Mouse (Mus musculus): Measurements from ENCODE around the gene Prkd2.

The Prkd2 gene

GRCm38 (mm10) chr7:16900526-16900925 is 57.8 kb downstream of the Prkd2 start:
- DNase-seq, result no peak

GRCm38 (mm10) chr7:16903439-16903955 is 60.8 kb downstream of the Prkd2 start:
- peak in 1 of 2 experiments; percentile 17 for DNase-seq

- peak in 1 of 2 experiments; percentile 27 for DNase-seq
Observed at GRCm38 (mm10) chr7:16904120-16904675, 61.5 kb downstream of the Prkd2 start.

GRCm38 (mm10) chr7:16905491-16906021 is 62.9 kb downstream of the Prkd2 start:
- peak; percentile 54 to 55 for DNase-seq

- peak in 1 of 2 experiments; percentile 65 for DNase-seq
Observed at GRCm38 (mm10) chr7:16906281-16906680, 63.6 kb downstream of the Prkd2 start, which contains the start of gene Ptgir. Gene Ptgir, plus strand, starts transcription at chr7:16906490.

DNA sequence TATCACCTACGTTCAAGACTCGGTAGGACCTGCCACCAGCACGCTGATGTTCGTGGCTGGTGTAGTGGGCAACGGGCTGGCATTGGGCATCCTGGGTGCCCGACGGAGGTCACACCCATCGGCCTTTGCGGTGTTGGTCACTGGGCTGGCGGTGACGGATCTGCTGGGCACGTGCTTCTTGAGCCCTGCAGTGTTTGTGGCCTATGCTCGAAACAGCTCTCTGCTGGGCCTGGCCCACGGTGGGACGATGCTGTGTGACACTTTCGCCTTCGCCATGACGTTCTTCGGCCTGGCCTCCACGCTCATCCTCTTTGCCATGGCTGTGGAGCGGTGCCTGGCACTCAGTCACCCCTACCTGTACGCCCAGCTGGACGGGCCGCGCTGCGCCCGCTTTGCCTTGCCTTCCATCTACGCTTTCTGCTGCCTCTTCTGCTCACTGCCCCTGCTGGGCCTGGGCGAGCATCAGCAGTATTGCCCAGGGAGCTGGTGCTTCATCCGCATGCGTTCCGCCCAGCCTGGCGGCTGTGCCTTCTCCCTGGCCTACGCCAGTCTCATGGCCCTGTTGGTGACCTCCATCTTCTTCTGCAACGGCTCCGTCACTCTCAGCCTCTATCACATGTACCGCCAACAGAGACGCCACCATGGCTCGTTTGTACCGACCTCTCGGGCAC is 64.3 kb downstream of the Prkd2 start:
- peak in 1 of 2 experiments; percentile 22 for DNase-seq

GRCm38 (mm10) chr7:16907842-16908241 is 65.1 kb downstream of the Prkd2 start:
- peak in 1 of 2 experiments; percentile 19 for DNase-seq

GRCm38 (mm10) chr7:16908367-16908766 is 65.7 kb downstream of the Prkd2 start:
- peak in 1 of 2 experiments; percentile 19 for DNase-seq

DNA sequence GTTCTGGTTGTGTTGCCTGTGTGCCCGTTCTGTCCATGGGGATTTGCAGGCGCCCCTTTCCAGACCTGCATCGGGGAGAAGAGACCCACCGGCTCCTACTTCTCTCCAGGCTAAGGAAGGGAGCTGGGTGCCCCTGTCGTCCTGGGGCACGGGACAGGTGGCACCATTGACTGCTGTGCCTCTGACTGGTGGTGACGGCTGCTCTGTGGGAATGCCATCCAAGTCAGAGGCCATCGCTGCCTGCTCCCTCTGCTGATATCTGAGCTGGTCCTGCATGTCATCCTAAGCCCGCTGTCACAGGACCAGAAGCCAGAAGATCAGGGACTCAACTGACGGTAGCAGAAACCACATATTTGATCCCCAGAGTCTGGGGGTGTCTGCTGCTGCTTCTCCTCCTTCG is 66.2 kb downstream of the Prkd2 start:
- no peak for DNase-seq

GRCm38 (mm10) chr7:16909909-16910308 is 67.2 kb downstream of the Prkd2 start:
- DNase-seq, result peak; percentile 54 to 58

DNA sequence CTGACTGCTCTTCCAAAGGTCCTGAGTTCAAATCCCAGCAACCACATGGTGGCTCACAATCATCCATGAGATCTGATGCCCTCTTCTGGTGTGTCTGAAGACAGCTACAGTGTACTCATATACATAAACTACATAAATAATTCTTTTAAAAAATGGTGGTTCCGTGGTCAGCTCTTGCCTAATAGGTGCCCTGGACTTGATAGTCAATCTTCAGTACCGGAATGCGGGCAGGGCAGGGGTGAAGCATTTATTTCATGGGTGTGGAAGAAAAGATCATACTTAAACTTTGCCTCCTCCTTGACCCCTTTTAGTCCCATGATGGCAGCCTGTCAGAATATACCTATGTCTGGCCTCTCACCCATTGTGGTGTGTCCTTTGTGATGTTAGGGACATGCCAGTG is 69.2 kb downstream of the Prkd2 start:
- DNase-seq, result no peak

GRCm38 (mm10) chr7:16912360-16912759 is 69.7 kb downstream of the Prkd2 start:
- peak in 1 of 2 experiments; percentile 47 for DNase-seq

DNA sequence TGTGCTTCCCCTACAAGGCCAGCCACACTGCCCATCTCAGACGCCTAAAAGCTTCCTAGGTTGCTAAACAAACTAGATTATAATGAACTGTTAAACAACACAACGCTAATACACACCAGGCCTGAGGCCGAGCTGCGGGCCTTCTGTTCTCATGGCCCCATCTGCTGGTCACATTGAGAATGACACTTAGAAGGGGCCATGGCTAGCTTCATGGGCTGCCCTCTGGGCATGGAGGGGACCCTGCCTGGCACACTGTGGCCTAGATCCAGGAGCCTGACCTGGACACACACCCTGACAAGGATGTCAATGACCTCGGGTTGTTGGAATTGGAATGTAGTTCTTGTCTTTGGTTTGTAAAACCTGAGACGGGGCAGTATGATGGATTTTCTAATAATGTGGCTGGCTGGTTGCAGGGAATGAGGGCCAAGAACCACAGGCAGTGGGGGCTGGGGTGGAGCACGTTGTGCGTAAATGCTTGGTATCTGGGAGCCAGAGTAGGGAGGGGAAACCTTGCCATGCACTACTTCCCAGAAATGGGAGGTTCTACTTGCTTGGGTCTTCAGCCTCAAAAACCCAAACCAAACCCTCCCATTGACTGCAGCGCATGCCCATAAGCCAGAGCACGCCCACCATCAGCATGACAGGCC is 71.2 kb downstream of the Prkd2 start:
- DNase-seq, result peak; percentile 69 to 83

DNA sequence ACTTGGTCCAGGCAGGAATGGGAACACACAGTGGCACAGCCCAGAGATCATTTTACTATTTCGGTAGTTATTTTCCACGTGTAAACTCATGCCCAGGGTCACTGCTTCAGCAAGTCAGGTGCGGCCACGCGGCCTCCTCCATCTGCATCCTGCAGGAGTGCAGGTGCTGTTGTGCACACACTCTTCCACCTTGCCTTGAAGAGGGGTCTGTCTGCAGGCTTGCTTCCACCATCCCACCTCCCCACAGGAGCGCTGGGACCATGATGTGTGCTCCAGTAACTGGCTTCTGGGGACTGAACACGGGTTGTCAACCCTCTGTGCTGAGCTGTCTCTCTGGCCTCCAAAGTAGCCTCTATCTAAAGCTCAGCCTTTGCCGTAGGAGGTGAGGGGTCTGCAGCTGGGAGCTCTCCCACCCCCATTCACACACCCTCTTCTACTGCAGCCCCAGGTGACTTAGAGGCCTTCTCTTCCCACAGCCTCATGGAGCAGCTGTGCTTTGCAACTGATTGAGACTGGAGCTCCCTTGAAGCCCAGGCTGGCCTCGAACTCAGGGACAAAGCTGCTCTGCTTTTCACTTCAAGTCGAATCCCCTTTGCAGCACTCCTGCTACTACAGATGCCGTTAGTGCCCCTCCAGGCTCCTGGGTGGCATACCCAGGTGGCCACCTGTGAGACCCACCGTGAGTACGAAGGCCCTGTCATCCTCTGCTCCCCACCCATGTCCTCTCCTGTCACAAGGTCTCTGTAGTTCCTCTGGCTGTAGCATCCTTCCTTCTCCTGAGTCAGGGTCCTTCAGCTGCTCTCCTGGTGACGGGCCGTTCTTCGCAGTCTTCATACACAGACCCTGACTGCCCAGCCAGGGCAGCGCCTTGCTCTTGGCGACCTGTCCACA is 72.0 kb downstream of the Prkd2 start:
- DNase-seq, result peak in 1 of 2 experiments; percentile 21

GRCm38 (mm10) chr7:16915461-16916340 is 73.0 kb downstream of the Prkd2 start:
- peak in 1 of 2 experiments; percentile 30 for DNase-seq

- peak in 1 of 2 experiments; percentile 58 for DNase-seq
Observed at GRCm38 (mm10) chr7:16916342-16917265, 73.9 kb downstream of the Prkd2 start.

DNA sequence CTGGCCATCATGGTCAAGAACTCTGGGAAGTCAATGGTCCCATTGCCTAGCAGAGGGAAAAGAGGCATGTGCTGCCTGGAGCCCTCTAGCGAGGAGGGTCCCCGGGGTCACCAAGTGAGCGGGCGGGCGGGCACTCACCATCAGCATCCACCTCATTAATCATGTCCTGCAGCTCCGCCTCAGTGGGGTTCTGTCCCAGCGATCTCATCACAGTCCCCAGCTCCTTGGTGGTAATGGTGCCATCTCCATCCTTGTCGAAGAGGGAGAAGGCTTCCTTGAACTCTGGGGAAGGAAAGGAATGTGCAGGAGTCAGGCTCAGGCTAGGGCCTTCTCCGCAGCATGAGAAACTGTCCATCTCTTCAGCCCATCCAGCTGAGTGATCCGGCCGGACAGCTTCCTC is 74.7 kb downstream of the Prkd2 start:
- no peak for DNase-seq

DNA sequence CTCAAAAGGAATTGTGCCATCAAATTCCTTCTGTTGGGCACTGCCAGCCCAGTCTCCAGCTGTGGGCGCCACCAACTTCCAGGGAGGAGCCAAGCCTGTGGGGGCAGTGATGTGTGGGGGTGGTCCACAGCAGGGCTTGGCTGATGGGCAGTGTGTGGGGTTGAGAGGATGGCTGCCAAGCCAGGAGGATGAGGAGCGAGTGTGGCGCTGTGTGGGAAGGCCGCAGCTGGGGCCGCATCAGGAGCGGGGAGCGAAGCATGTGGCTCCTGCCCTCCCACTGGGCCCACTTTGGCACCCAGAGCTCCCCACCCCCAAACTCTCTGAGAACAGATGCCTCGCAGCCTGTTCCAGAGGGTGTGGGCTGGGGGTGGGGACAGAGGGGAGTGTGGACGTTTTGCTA is 75.3 kb downstream of the Prkd2 start:
- peak in 1 of 2 experiments; percentile 28 for DNase-seq

GRCm38 (mm10) chr7:16918670-16919069 is 76.0 kb downstream of the Prkd2 start:
- no peak for DNase-seq
